19 mouse cellular contexts compared by ENCODE assay signal in the genomic region with DNA sequence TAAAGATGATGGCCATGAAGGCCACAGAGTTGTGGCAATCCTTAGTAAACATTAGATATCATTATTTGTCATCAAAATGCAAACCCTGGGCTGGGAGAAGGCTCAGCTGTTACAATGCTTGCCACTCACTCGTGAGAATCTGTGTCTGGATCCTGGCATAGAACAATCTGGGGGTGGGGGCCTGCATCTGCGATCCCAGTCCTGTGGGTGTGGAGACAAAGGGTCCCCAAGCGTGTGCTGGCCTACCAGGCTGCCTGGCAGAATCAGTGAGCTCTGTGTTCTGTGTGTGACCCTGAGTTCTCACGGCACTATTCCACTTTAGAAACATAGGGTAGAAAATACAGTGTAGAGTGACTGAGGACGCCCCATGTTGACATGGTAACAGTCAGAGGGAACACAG.
DNase-seq lines count a peak whose midpoint lies in the region; ATAC-seq and TF ChIP-seq lines count a peak whose summit lies in the region.
"Had no signal": no experiment of that assay in that cellular context is flagged by ENCODE, and none has a peak within 500 bp of the region (broad histone marks: within the 10 kb centered on the region; RNA-seq: fewer than 3 reads in every experiment).

No protein-coding gene starts in this region.

- no peaks in the 10 kb centered on the region for H3K27me3 ChIP-seq in hindbrain, embryonic 11.5 days (ENCODE audit: control insufficient read depth, insufficient read depth, low read length)
- no peaks in the 10 kb centered on the region for H3K27me3 ChIP-seq in hindbrain, embryonic 13.5 days
- H3K27me3 ChIP-seq: embryonic facial prominence, embryonic 15.5 days; heart, embryonic 13.5 days; limb, embryonic 13.5 days; liver, embryonic 13.5 days had no signal

- no peaks in the 10 kb centered on the region for H3K9me3 ChIP-seq in hindbrain, embryonic 11.5 days (ENCODE audit: control insufficient read depth, low read length)
- H3K9me3 ChIP-seq in hindbrain, embryonic 13.5 days: no peaks in the 10 kb centered on the region
- H3K9me3 ChIP-seq: embryonic facial prominence, embryonic 15.5 days; heart, embryonic 13.5 days; limb, embryonic 13.5 days; liver, embryonic 13.5 days had no signal

- H3K4me3 ChIP-seq in left cerebral cortex, adult 2 months: no peak overlapping the region
- H3K4me3 ChIP-seq in hindbrain, embryonic 11.5 days (ENCODE audit: low read depth, low read length): no peak overlapping the region
- H3K4me3 ChIP-seq in hindbrain, embryonic 13.5 days: no peak overlapping the region
- H3K4me3 ChIP-seq: embryonic facial prominence, embryonic 15.5 days; heart, embryonic 13.5 days; limb, embryonic 13.5 days; liver, embryonic 13.5 days had no signal

- TF ChIP-seq CTCF in left cerebral cortex, adult 2 months (IDR thresholded peaks at IDR 0.05): no peak

- ATAC-seq in hindbrain, embryonic 11.5 days (ENCODE audit: low FRiP score): peak; percentile 47; the same call in 1 of the 2 replicates
- 0 out of 2 replicates have a peak, but pooled peaks have one; percentile 47 for ATAC-seq in hindbrain, embryonic 13.5 days (ENCODE audit: low FRiP score)
- ATAC-seq: inflammation-experienced regulatory T-cells, adult 6 months had no signal

- H3K9ac ChIP-seq in hindbrain, embryonic 11.5 days (ENCODE audit: low read depth, low read length): no peak overlapping the region
- no peak overlapping the region for H3K9ac ChIP-seq in hindbrain, embryonic 13.5 days
- H3K9ac ChIP-seq: embryonic facial prominence, embryonic 15.5 days; heart, embryonic 13.5 days; limb, embryonic 13.5 days; liver, embryonic 13.5 days; lung, embryonic 14.5 days had no signal

- peak; percentile 26 for DNase-seq in left cerebral cortex, postnatal 4 days
- DNase-seq in left cerebral cortex, adult 2 months (ENCODE audit: extremely low spot score in 1 of 2, low spot score in 2 of 2): no peak
- no peak for DNase-seq in hindbrain, embryonic 11.5 days (ENCODE audit: low spot score)
- peak; percentile 22 to 38 for DNase-seq in layer of hippocampus, postnatal 10 days (ENCODE audit: low spot score in 2 of 2)
- no peak for DNase-seq in heart, adult 18-20 months
- DNase-seq in kidney, postnatal 10 days: no peak
- DNase-seq: adrenal gland, adult 2 months; cerebellum, adult 9-11 months; kidney, adult 9 months; kidney, postnatal 36 days; liver, embryonic 13.5 days; lung, embryonic 14.5 days; lung, postnatal 4 days; right cerebral cortex, postnatal 4 days had no signal

- H3K4me1 ChIP-seq in hindbrain, embryonic 11.5 days (replicated peaks; ENCODE audit: control insufficient read depth, insufficient read depth, low read length): no peaks in the 10 kb centered on the region
- H3K4me1 ChIP-seq in hindbrain, embryonic 13.5 days (replicated peaks): peaks cover 16% of the 10 kb centered on the region
- H3K4me1 ChIP-seq: limb, embryonic 13.5 days; liver, embryonic 13.5 days had no signal

- intact Hi-C loops in left cerebral cortex, postnatal 4 days (cut with DNase I): no loop called here
- intact Hi-C loops in left cerebral cortex, adult 2 months (cut with DNase I): loop anchor here (5.0 kb wide), 1 partner anchor 132 kb away; no protein-coding TSS in a partner anchor

- no peak overlapping the region for H3K4me2 ChIP-seq in hindbrain, embryonic 11.5 days (replicated peaks; ENCODE audit: low read depth, low read length)
- no peak overlapping the region for H3K4me2 ChIP-seq in hindbrain, embryonic 13.5 days
- H3K4me2 ChIP-seq: embryonic facial prominence, embryonic 15.5 days; heart, embryonic 13.5 days; limb, embryonic 13.5 days; liver, embryonic 13.5 days; lung, embryonic 14.5 days had no signal

- no peaks in the 10 kb centered on the region for H3K36me3 ChIP-seq in hindbrain, embryonic 11.5 days (ENCODE audit: control insufficient read depth, insufficient read depth, low read length)
- no peaks in the 10 kb centered on the region for H3K36me3 ChIP-seq in hindbrain, embryonic 13.5 days
- H3K36me3 ChIP-seq: embryonic facial prominence, embryonic 15.5 days; heart, embryonic 13.5 days; limb, embryonic 13.5 days; liver, embryonic 13.5 days had no signal

- no peak overlapping the region for H3K27ac ChIP-seq in left cerebral cortex, adult 2 months
- H3K27ac ChIP-seq in hindbrain, embryonic 11.5 days (ENCODE audit: low read depth, low read length): no peak overlapping the region
- H3K27ac ChIP-seq in hindbrain, embryonic 13.5 days: no peak overlapping the region
- H3K27ac ChIP-seq: embryonic facial prominence, embryonic 15.5 days; heart, embryonic 13.5 days; limb, embryonic 13.5 days; liver, embryonic 13.5 days had no signal

- 69% methylated on average over 5 of the region's 5 CpGs for WGBS in hindbrain, embryonic 11.5 days
- WGBS in hindbrain, embryonic 13.5 days: 39% methylated on average over 5 of the region's 5 CpGs

Comparison
In these comparisons a context has a peak if more than half of its experiments do, and no peak if none do; other contexts are left out.
1. DNase-seq: peak in left cerebral cortex, postnatal 4 days (single experiment) and layer of hippocampus, postnatal 10 days (2 of 2); none in left cerebral cortex, adult 2 months (0 of 2), hindbrain, embryonic 11.5 days (single experiment), heart, adult 18-20 months (0 of 2) and kidney, postnatal 10 days (single experiment).